Mouse (Mus musculus): ENCODE data around the gene Ssh2.
"Not testable (repeated sequence)": the region's sequence is repeated elsewhere in the genome, so short reads cannot be mapped to it uniquely, and the experiment has no call there.

The Ssh2 gene

DNA sequence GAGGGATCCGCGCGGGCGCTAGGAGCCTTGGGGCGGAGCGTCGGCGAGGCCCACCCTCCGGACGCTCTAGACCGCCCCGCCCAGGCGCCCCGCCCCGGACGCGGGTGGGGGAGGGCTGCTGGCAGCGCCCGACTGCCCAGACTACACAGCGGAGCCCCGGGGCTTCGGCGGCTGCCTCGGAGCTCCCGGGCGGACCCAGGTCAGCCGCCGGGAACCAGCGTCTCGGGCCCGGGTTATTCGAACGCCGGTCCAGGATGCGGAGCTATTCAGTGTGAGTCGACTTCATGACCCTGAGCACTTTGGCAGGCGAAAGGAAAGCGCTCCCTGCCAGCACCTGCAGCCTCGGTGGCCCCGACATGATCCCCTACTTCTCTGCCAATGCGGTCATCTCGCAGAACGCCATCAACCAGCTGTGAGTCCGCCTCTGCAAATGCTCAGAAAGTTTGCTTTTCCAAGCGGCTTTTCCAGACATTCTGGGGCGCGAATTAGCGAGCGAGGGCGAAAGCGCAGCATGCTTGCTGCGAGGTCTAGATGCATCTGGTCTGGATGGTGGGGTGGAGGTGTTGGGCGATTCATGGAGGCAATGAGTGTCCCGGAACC is 132.2 kb downstream of the Ssh2 start:
- DNase-seq (ENCODE audit: low spot score in 2 of 2) = peak; percentile 86 to 93

- no peak for DNase-seq (ENCODE audit: low spot score in 2 of 2)
Observed at GRCm38 (mm10) chr11:77348985-77349384, 132.9 kb downstream of the Ssh2 start.

DNA sequence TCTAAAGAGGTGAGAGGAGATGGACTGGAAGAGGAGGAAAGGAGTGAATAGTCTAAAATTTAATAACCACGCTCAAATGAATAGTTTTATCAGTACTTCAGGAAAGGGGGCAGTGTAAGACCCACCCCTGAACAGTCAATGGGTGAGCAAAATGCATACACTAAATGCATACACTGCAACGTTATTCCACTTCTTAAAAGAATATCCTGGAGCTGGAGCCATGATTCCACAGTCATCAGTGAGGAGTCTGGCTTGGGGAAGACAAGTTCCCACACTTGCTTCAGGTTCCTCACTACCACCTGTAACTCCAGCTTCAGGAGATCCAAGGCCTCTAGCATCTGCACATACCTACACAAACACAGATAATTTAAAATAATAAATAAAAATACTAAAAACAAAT is 133.6 kb downstream of the Ssh2 start:
- no peak for DNase-seq (ENCODE audit: low spot score in 2 of 2)

DNA sequence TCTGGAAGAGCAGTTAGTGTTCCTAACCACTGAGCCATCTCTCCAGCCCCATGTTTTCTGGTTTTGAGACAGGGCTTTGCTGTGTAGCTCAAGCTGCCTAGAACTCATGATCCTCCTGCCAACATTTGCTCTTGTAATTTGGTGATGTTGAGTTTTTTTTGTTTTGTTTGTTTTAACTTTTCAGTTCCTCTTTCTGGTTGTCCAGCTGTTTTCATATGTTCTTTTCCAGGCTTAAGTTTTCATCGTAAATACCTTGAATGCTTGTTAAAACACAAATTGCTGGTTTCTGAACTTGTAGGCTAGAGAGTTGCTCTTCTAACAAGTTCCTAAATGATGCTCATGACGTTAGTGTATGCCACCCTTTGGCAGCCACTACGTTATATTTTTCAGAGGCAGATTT is 139.0 kb downstream of the Ssh2 start:
- no peak for DNase-seq (ENCODE audit: low spot score in 2 of 2)

DNA sequence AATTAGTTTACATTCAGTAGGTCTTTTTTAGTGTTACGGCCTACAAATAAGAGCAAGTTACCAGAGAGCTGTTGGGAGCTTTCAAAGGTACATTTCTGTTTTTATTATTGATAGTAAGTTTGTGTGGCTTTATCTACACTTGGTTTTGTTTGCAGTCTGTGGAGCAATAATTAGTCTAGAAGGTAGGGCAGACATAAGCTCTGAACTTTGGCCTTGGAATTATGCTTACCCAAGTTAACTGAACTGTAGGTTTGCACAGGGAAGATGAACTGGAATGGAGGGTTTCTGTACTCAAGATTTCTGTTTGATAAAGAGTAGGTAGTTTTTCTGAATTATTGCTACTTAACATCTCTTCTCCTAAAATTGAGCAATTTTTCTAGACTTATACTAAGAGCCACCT is 141.8 kb downstream of the Ssh2 start:
- DNase-seq (ENCODE audit: low spot score in 2 of 2) = no peak

- DNase-seq (ENCODE audit: low spot score in 2 of 2) = no peak
Observed at GRCm38 (mm10) chr11:77363476-77363875, 147.4 kb downstream of the Ssh2 start.

GRCm38 (mm10) chr11:77364376-77364775 is 148.3 kb downstream of the Ssh2 start:
- DNase-seq (ENCODE audit: low spot score in 2 of 2) = no peak

DNA sequence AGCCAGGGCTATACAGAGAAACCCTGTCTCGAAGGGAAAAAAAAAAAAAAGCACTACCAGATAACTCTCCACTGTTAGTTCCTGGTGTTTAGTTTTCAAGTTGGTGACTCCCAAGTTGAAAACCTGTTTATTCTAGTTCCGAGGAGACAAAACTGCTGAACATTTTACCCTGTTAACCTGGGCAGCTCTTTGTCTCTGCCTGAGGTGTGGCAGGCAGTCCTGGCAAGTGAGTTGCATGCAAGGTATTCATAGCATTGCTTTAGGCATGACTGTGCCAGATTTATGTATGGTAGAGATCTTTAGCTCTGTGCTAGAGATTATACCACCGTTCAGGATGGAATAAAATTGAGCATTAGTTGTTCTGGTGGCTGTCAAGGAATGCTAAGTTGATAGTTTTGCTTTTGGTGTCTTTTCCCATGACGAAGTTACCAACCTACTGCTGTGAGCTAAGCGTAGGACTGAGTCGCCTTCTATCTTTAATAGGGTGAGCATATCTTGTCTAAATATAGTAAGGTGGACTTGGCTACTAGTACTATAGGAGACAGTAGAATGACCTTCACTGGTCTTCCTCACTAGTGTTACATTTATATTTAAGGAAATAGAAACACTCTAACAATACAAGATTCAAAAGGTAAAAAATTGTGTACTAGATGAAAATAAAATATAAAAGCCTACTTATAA is 149.8 kb downstream of the Ssh2 start:
- no peak for DNase-seq (ENCODE audit: low spot score in 2 of 2)

DNA sequence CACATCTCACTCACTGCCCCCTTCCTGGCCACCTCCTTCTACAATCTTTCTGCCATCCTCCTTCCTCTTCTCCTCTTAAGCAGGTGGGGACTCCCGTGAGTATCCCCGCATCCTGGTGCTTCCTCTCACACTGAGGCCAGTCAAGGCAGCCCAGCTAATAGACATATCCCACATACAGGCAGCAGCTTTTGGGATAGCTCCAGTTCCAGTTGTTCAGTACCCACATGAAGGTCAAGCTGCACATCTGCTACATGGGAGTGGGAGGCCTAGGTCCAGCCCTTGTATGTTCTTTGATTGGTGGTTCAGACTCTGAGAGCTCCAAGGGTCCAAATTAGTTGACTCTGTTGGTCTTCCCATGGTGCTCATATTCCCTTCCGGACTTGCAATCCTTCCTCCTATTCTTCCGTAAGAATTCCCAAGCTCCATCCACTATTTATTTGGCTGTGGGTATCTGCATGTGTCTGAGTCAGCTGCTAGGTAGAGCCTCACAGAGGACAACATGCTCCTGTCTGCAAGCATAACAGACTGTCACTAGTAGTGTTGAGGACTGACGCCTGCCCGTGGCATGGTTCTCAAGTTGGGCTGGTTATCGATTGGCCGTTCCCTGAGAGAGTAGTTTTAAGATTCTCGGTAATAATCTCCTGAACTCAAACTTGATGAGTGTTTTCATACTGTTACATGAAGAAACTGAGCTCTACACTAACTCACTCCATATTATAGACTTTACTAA is 151.6 kb downstream of the Ssh2 start:
- DNase-seq (ENCODE audit: low spot score in 2 of 2) = no peak

- no peak for DNase-seq (ENCODE audit: low spot score in 2 of 2)
Observed at GRCm38 (mm10) chr11:77369188-77369840, 153.2 kb downstream of the Ssh2 start.

- no peak for DNase-seq (ENCODE audit: low spot score in 2 of 2)
Observed at GRCm38 (mm10) chr11:77369841-77370191, 153.7 kb downstream of the Ssh2 start.

DNA sequence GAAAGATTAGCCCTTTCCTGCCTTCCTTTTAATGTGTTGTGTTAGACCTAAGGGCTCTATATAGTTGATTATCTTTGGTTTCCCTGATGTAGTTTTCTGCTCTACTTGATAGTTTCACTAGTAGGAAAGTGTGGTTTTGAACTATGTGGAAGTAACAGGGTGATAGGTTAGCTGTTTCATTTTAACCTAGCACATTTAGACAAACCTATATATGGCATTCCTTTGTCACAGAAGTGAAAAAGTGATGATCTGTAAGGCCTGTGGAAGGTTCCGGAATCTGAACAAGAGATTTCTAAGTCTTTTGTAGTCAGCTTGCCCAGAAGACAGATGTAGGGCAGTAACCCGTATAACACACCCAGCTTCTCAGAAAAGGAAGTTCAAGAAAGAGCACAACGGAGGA is 155.0 kb downstream of the Ssh2 start:
- no peak for DNase-seq (ENCODE audit: low spot score in 2 of 2)

DNA sequence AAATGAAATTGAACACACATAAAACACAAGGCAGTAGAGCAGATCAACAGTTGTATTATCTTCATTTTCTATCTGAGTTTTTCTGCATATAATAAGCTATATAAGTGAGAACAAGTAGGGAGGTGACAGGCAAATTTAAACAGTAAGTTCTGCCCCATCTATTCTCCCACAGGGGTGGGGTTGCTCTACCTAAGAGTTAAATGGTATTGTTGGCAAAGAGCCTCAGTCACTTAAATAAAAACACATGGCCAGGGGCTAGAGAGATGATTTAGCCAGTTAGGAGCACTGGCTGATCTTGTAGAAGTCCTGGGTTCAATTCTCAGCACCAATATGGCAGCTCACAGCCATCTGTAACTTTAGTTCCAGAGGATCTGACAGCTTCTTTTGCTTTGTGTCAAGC is 155.6 kb downstream of the Ssh2 start:
- DNase-seq (ENCODE audit: low spot score in 2 of 2) = no peak

DNA sequence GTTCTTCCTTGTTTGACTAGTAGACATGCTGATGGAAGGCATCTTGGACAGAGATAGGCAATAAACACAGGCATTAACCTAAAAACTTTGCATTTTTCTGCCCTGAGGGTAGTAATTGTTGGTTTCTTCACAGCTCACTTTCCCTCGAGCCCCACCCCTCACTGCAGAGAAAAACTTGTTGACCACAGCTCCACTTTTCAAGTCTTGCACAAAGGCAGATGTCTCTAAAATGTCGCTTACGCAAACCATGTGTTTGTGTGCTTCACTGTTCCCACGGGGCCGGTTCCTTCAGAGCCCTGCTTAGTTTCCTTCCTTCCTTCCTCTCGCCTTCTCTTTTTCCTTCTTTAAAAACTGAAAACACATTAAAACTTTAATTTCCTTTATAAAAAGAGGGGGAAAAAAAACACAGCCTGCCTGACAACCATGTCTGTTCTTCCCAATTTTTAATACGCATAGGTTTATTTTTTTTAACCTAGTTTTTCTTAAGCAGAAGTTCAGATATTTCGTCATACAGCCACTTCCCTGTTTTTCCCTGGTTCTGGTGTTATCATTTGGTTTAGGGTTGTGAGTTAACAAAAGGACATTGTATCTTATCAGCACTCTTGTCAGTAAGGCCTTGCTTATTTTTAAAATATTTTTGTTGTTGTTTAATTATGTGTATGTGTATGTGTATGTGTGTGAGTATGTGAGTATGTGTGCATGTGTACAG is 156.3 kb downstream of the Ssh2 start:
- peak in 1 of 2 experiments; percentile 63 for DNase-seq (ENCODE audit: low spot score in 2 of 2)

DNA sequence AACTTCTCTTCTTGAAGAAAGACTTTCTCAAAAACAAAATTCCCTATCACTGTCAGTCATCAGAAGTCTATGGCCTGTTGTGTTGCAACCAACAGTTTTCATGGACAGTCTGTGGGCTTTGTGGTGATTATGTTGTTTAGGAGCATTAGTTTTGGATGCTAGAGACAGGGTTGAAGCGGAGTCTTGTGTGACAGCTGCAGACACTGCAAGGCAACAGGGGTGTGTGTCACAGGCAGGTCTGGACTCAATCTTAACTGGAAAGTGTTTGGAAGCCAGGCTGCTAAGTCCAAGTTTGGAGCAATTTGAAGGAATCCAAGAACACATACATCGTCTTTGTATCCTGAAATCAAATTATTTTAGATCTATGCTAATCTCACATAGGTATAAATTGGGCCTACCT is 162.5 kb downstream of the Ssh2 start:
- no peak for DNase-seq (ENCODE audit: low spot score in 2 of 2)

GRCm38 (mm10) chr11:77381174-77381573 is 165.1 kb downstream of the Ssh2 start:
- DNase-seq (ENCODE audit: low spot score in 2 of 2) = no peak

GRCm38 (mm10) chr11:77384151-77384550 is 168.1 kb downstream of the Ssh2 start:
- no peak for DNase-seq (ENCODE audit: low spot score in 2 of 2)

DNA sequence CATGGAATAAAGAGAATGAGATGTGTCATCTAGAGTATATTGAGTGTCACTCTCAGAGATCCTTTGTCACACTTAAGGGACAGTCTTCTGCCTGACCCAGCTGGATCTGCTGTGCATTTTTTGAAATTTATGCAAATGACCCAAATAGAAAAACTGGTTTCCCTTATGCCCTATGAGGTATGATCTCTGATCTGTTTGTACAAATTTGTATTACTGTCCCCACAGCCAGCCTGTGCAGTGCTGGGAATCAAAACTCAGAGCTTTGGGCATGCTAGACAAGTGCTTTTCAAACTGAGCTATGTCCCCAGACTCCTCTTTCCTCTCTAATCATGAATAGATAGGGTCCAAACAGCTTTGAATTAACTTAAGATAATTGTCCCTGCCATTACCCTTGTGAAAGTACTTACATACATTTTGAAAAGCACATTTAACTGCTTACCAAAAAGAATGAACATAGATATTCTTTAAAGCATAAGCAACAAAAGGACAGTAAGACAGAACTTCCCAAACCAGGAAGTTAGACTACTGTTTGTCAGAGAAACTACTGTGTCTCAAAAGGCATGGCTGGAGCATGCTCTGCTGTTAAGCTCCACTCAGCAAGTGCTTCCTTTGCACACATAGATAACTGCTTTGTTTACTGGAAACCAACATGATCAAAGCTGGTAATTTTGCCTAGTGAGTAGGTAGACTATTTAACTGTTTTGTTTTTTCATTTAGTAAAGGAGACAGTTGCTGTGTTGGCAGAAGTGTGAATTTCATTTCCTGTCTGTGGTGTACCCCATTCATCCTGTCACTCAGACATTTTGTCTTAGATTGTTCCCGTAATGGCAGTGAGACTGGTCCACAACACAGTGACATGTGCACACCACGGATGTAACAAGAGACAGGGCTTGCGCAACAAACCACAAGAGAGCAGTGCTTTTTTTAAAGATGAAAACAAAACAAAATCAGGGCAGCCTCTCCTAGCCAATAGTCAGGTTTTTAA is 169.9 kb downstream of the Ssh2 start:
- DNase-seq (ENCODE audit: low spot score in 2 of 2) = peak in 1 of 2 experiments; percentile 55

DNA sequence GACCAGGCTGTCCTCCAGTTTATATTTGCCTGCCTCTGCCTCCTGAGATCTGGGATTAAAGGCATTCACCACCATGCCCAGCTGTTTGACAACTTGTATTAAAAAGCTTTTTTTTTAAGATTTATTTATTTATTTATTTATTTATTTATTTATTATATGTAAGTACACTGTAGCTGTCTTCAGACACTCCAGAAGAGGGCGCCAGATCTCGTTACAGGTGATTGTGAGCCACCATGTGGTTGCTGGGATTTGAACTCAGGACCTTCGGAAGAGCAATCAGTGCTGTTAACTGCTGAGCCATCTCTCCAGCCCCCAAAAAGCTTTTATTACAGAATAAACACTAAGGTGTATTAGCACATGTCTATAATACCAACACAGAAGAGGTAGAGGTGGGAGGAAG is 172.1 kb downstream of the Ssh2 start:
- DNase-seq (ENCODE audit: low spot score in 2 of 2) = not testable (repeated sequence)

DNA sequence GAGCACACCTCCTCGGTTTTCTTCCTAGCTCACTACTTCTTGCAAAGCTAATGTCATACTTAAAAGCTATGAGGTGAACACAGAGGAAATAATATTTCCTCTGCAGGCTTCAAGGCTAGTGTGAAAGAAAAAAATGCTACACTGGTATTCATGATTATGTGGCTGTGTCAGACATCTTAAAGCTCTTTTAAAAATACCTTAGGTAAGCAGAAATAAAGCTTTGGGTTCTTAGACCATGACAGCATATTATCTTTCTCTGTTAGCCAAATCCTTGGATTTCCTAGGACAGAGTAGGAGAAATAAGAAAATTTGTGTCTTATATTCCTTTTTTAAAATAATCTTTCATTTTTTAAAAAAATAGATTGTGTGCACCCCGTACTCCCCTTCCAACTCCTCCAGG is 179.5 kb downstream of the Ssh2 start:
- DNase-seq (ENCODE audit: low spot score in 2 of 2) = no peak

GRCm38 (mm10) chr11:77402508-77402907 is 186.4 kb downstream of the Ssh2 start:
- no peak for DNase-seq (ENCODE audit: low spot score in 2 of 2)
